20 mouse cellular contexts compared by ENCODE assay signal in genomic region chr2:103975904-103976303, GRCm38 (mm10). TPM values are rescaled to one million over a fixed set of nuclear protein-coding genes. Genes with fewer than 3 reads are reported as not detected.
"Had no signal": no experiment of that assay in that cellular context is flagged by ENCODE, and none has a peak within 500 bp of the region (broad histone marks: within the 10 kb centered on the region; RNA-seq: fewer than 3 reads in every experiment).

No protein-coding gene starts in this region.

- H3K9ac ChIP-seq: kidney, embryonic 15.5 days; limb, embryonic 13.5 days; liver, embryonic 14.5 days; lung, embryonic 14.5 days; midbrain, embryonic 15.5 days; neural tube, embryonic 13.5 days had no signal

- H3K4me2 ChIP-seq: kidney, embryonic 15.5 days; limb, embryonic 13.5 days; lung, embryonic 14.5 days; midbrain, embryonic 15.5 days; neural tube, embryonic 13.5 days had no signal

- ATAC-seq: intestine, embryonic 16.5 days; midbrain, embryonic 15.5 days had no signal

- H3K27ac ChIP-seq: kidney, embryonic 15.5 days; limb, embryonic 13.5 days; liver, embryonic 14.5 days; macrophage; midbrain, embryonic 10.5 days; midbrain, embryonic 15.5 days; neural tube, embryonic 13.5 days had no signal

- H3K27me3 ChIP-seq: midbrain, embryonic 15.5 days had no signal

- DNase-seq: kidney, adult 2 months; kidney, postnatal 14 days; left cerebral cortex, postnatal 4 days; lung, embryonic 14.5 days; lung, postnatal 10 days; right cerebral cortex, postnatal 14 days; thymus, postnatal 36 days had no signal

- H3K4me3 ChIP-seq: kidney, embryonic 15.5 days; limb, embryonic 13.5 days; midbrain, embryonic 10.5 days; midbrain, embryonic 15.5 days; neural tube, embryonic 13.5 days had no signal

- H3K9me3 ChIP-seq: kidney, embryonic 15.5 days; limb, embryonic 13.5 days; midbrain, embryonic 10.5 days; midbrain, embryonic 15.5 days; neural tube, embryonic 13.5 days had no signal

- H3K36me3 ChIP-seq: kidney, embryonic 15.5 days; limb, embryonic 13.5 days; midbrain, embryonic 10.5 days; midbrain, embryonic 15.5 days had no signal

RNA-seq across cellular contexts. Expression of gene 4931422A03Rik, which starts 52.3 kb away (rescaled TPM):
- total RNA-seq: layer of hippocampus, postnatal 14 days; left cerebral cortex, adult 18-20 months; left cerebral cortex, postnatal 10 days; left cerebral cortex, postnatal 4 days had no signal
- polyA plus RNA-seq: kidney, adult 2 months; large intestine, adult 2 months; macrophage; small intestine, adult 2 months had no signal
